Mouse (Mus musculus) adrenal gland, postnatal 14 days (tissue): ENCODE measurements around the gene Pde11a. TPM values are rescaled to one million over a fixed set of nuclear protein-coding genes. Genes with fewer than 3 reads are reported as not detected.

Experiments
- DNase-seq: peaks from one replicate; pipeline ENCODE4 v3.0.0; 2021; ENCODE audit warnings: mixed read lengths
- long read RNA-seq, 2 experiments: library from polyadenylated mRNA; stranded (forward); transcript quantifications; one replicate each; pipeline ENCODE4 v2.0.0; 2021
- total RNA-seq: library from RNA; stranded (reverse); gene quantifications from 2 replicates; pipeline ENCODE4 v1.2.3, GENCODE M21; 2021

Gene Pde11a
- 0.26 and 0.38 TPM in 2 replicates for total RNA-seq
- long read RNA-seq, experiment 1, partial matches to known transcripts: 0 of 1 reads
- long read RNA-seq, experiment 1, other reads (novel, unspliced or antisense): 1 of 1 reads
- long read RNA-seq, experiment 2, partial matches to known transcripts: 0 of 1 reads
- long read RNA-seq, experiment 2, other reads (novel, unspliced or antisense): 1 of 1 reads

GRCm38 (mm10) chr2:76338215-76339156 lies at the start of gene Pde11a:
Gene Pde11a (minus strand): TSS chr2:76338774.
- DNase-seq: peak; percentile 66

GRCm38 (mm10) chr2:76386531-76386930 lies 48.0 kb upstream of the Pde11a start:
- no peak for DNase-seq

- DNase-seq: no peak
Measured at GRCm38 (mm10) chr2:76378646-76379045, 40.1 kb upstream of the Pde11a start.

GRCm38 (mm10) chr2:76374544-76375206 lies 36.1 kb upstream of the Pde11a start:
- DNase-seq: no peak

GRCm38 (mm10) chr2:76372244-76372643 lies 33.7 kb upstream of the Pde11a start:
- DNase-seq: peak; percentile 56

- DNase-seq: no peak
Measured at GRCm38 (mm10) chr2:76370656-76370922, 32.0 kb upstream of the Pde11a start.

GRCm38 (mm10) chr2:76369821-76370655 lies 31.5 kb upstream of the Pde11a start, which contains the start of gene Rbm45:
Gene Rbm45 (plus strand): TSS chr2:76369984.
- DNase-seq: peak; percentile 94

- DNase-seq: no peak
Measured at GRCm38 (mm10) chr2:76368861-76369660, 30.5 kb upstream of the Pde11a start.

- DNase-seq: peak; percentile 88
Measured at GRCm38 (mm10) chr2:76367188-76367922, 28.8 kb upstream of the Pde11a start.

GRCm38 (mm10) chr2:76365811-76366210 lies 27.2 kb upstream of the Pde11a start:
- no peak for DNase-seq

- DNase-seq: peak; percentile 31
Measured at GRCm38 (mm10) chr2:76362111-76362510, 23.5 kb upstream of the Pde11a start.

- no peak for DNase-seq
Measured at GRCm38 (mm10) chr2:76360226-76360625, 21.7 kb upstream of the Pde11a start, which contains the start of gene Cyct. Gene Cyct (minus strand): TSS chr2:76360450.

- DNase-seq: no peak
Measured at GRCm38 (mm10) chr2:76347839-76348238, 9.3 kb upstream of the Pde11a start.

- DNase-seq: no peak
Measured at GRCm38 (mm10) chr2:76342146-76342545, 3.6 kb upstream of the Pde11a start.

GRCm38 (mm10) chr2:76334596-76334995 lies 4.0 kb downstream of the Pde11a start:
- no peak for DNase-seq

GRCm38 (mm10) chr2:76332161-76332805 lies 6.3 kb downstream of the Pde11a start:
- DNase-seq: peak; percentile 18

- DNase-seq: no peak
Measured at GRCm38 (mm10) chr2:76330081-76330480, 8.5 kb downstream of the Pde11a start.

GRCm38 (mm10) chr2:76326161-76326560 lies 12.4 kb downstream of the Pde11a start:
- DNase-seq: no peak

GRCm38 (mm10) chr2:76324463-76324862 lies 14.1 kb downstream of the Pde11a start:
- DNase-seq: no peak
